Mouse (Mus musculus) cerebellum, adult 9-10 months (tissue): ENCODE data around the gene Mark3.
"Not testable (repeated sequence)": the region's sequence is repeated elsewhere in the genome, so short reads cannot be mapped to it uniquely, and the experiment has no call there.

Experiments used
- DNase-seq: peaks from one replicate; pipeline ENCODE4 v3.0.0; 2022

The Mark3 gene

DNA sequence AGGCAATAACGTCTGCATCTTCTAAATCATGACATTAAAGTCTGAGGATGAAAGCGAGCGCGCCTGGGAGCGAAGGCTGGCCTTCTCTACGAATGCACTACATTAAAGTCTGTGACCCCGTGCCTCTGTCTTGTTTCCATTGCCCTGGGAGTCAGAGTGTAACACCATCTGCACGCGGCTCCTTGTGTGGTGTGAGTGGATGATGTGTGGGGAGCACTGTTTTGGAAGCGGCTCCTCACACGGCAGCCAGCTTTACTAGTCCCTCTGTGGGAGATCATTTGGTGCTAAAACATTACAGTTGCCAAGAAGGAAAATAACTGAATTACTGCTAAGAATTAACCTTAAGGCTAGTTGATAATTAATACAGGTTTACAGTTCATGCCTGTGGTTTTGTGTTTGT, 81.4 kb downstream of the Mark3 start:
- no peak for DNase-seq

DNA sequence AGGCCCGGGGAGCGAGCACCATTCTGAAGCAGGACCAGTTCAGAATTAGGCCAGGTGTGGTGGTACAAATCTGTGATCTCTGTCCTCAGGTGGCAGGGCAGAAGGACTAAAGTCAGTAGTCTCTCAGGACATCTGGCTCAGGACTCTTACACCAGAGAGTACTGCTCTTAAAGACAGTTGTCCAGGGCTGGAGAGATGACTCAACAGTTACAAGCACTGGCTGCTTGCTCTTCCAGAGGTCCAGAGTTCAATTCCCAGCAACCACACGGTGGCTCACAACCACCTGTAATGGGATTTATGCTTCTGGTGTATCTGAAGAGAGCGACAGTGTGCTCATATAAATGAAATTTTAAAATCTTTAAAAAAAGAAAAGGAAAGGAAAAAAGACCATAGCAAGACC, 85.0 kb downstream of the Mark3 start:
- DNase-seq, result no peak

DNA sequence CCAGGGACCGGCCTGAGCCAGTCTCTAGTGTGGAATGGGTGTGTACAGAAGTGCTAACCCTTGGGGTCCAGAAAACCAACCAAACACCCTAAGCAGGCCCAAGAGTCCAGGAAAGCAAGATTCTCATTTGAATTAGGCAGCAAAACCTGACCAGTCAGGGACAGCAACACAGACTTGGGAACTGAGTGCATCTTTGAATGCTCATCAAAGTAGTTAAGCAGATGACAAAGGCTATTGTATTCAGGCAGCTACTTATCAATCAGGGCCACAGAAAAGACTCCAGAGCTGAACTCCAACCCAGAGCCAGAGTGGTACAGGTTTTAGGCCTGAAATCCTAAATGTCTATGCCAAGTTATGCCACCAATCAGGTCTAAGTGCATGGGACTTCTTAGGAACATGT, 86.3 kb downstream of the Mark3 start:
- no peak for DNase-seq

DNA sequence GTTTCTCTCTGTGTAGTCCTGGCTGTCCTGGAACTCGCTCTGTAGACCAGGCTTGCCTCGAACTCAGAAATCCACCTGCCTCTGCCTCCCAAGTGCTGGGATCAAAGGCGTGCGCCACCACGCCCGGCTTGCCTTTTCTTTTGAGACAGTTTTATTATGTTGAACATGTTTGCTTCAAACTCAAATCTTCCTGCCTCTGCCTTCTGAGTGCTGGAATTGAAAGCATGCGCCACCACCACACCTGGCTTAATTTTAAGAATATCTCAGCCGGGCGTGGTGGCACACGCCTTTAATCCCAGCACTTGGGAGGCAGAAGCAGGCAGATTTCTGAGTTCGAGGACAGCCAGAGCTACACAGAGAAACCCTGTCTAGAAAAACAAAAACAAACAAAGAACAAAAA, 87.2 kb downstream of the Mark3 start:
- DNase-seq, result not testable (repeated sequence)

DNA sequence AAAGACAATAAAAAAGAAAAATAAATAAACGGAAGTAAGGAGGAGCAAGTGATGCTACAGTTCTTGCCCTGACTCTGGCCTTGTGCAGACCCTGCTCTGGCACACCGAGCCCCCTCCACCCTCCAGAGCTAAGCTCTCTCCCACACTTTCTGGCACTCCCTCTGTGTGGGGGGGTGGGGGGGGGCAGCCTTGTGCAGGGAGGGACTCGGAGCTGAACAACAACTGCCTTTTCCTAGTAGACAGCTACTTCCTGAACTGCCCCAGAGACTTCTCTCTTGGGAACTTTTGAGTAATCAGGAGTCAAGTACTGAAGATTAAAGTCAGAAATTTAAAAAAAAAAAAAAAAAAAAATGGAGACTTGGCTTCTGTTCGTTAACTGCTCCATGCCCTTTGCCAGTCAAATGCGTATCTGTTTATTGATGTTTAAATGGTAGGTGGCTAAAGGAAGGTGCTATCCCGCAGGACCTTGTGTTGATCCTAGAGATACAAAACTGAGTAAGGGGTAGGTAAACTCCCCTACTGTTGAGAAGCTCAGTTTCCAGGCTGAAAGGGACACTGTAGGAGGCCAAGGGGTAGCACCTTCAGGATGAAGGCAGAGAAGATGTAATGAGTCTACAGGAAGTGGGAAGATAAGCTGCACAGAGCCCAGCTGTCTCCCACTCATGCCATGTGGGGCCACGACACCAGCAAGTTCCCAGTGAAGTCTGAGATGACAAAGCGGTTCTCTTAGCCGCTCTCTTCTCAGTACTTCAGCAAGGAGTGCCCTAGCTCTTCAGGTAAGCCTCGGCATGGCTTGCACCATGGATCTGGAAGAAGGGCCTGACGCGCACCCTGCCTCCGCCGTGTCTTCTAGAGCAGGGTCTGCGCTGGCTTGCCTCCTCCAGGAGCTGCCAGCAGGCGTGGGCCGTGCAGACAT, 89.2 kb downstream of the Mark3 start:
- DNase-seq, result no peak

DNA sequence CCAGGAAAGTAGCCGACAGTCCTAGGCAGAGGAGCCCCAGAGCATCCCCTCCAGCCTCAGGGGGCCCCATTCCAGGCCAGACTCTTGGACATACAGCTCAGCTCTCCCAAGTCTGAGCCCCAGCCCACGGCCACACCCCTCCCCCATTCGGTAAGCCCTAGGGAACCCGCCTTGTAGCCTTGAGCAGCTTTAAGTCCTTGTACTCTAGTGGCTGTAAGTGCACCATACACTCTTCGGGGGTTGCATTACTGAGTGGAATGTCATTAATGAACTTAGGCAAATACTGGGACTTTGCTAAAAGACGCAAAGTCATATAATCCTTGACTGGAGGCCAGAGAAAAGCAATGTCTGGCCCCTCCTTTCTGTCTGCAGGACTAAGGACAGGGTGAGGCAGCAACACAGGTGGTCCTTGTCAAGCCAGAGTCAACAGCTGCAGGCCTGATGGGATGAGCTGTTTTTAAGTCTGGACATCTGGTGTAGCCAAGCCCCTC, 89.9 kb downstream of the Mark3 start:
- DNase-seq, result peak; percentile 28

DNA sequence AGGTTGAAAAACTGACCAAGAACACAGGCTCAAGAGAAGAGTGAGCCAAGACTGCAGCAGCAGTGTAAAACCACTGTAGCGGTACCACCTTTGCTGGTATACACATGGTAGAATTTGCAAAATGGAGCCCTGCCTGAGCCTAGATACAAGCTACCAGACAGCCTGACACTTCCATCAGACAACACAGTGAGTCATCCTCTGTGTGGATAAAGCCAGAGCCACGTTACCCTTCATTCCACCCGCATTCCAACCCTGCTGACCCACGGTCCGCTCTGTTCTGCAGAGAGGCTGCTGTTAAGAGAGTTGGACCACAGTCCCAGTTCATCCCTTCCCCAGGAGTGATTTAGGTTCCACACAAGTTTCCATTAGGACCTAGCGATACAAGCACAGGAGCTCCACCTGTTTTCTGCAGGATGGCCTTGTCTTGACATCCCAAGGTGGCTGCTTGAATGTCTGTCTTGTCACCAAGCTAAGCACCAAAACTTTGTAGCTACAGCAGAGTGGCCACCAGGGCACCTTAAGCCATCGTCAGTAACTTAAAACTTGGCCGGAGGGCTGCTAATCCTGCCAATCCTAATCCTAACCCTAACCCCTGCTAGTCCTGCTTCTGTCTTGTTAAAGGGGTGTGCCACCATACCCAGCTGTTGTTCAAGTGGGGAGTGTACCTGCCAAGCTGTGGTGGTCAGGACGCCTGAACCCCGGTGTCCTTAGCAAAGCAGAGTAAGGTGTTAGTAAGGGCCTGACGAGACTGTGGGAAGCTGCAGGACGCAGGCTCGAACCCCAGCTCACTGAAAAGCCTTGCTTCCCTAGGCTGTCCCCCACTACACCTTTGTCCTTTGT, 90.9 kb downstream of the Mark3 start:
- DNase-seq, result peak; percentile 15

DNA sequence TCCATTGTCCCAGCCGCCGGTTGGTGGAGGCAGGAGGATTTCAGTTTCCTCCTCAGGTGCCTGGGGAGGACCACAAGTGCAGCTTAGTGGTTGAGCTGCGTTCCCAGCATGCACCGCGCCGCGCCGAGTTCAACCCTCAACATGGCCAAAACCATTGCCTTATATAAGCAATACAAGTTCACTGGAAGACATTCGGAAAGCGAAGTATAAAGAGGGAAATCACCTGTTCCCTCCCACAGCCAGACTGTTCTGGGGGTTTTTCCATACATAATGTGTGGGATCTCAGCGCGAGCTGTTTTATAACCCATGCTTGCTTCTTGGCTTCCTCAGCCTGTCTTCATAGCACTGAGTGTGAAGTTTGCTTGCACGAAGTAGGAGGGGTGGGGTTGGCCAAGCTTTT, 92.1 kb downstream of the Mark3 start:
- no peak for DNase-seq

DNA sequence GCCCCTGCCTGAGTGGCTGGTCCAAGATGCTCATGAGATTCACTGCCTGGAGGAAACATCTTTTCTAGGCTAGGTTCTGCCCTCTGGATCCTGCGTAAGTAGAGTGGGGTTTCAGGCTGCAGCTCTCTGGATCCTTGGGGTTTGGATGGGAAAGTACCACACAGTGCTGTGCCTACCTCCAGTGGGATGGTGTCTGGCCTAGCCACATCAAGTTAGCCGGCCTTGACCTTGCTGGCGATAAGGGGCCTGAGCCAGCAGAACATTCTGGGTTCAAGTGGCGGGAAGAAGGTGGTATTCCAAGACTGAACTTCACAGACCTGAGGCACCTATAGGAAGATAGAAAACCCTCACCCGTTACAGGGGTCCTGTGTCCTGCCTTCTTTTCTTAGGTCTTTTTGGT, 93.1 kb downstream of the Mark3 start:
- peak; percentile 39 for DNase-seq

DNA sequence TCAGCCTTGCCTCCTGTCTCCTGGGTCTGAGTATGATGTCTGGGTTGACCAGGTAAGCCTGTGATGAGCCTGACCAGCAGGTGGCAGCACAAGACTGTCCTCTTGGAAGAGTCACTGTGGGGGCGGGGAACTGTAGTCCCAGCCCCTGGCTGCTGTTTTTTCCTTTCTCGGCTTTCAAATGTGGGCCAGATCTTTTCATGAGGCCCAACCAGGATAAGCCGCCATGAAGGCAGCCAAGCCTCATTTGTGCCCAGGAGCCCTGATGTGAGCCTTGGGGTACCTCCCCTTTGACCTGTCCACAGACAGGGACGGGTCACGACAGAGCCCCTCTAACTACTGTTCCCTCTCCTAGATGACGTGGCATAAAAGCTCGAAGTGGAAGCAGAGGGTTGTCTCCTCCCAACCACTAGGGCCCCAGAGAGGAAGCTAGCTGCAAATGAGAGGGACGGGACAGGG, 94.2 kb downstream of the Mark3 start:
- DNase-seq, result peak; percentile 98

DNA sequence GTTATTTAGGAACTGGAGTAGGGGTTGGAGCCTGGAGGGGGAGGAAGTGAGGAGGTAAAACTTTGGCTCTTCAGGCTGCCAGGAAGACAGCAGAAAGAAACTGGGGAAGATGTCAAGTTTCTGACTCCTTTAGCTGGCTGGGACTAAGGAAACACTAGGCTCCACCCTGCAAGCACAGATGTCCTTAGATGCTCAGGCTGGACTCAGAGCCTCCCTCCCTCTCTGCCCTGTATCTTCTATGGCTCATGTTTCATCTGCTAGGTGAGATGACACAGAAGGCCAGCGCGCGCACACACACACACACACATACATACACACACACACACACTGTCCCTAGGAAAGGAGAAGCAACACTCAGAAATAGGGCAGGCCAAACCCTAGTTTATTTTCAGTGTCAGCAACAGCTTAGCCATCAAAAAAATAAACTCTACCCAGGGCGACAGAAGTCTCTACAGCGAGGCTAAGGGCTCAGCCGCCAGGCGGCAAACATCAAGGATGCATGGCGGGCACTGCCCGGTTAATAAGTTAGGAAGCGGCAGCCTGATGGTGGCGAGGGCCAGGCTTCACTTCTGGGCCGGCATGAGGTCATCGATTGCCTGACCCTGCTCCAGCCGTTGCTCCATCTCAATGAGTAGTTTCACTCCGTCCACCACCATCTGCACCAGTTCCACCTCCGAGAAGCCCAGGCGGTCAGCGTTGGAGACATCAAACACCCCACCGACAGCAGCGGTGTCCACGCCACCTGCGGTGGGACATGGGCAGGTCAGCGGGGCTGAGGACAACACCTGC, 94.9 kb downstream of the Mark3 start:
- peak; percentile 63 for DNase-seq

DNA sequence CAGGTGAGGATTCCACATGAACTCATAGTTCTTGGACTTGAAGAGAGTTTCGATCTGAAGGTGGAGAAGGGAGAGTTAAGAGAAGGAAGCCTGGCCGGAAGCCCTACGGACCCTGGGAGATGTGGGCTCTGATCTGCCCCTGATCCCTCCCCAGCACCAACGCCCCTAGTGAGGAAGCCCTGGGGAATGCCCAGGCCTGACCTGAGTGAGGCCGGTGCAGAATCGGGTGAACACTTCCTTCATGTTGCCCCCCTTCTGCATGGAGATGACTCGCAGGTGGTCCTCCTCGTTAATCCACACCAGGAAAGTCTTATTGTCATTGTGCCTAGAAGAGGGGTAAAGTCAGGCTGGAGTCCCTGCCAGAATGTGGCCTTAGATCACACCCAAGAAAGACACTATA, 95.6 kb downstream of the Mark3 start:
- no peak for DNase-seq

DNA sequence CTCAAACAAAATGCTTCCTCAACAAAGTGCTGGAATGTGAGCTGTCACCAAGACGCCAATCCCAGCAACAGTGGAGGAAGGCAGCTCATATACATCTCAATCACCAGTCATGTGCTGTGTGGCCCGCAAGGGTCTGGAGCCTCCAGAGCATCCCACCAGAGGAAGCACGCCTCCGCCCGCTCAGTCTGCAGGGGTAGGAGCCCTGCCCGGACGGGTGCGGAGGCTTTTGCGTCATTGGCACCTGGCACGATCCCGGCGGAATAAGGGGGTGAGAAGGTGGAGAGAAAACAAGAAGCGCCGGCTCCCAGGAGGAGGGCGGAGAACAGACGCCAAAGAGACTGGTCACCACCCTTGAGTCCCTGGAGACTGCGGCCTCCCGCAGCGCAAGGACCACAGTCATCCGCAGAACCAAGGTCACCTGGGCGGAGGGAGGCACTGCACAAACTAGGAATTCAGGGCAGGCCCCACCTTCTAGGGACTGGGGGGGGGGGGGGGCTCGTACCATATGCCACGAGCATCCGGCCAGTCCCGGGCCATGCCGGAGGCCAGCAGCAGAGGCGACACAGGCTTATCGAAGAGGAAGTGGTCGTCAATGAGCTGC, 96.1 kb downstream of the Mark3 start:
- DNase-seq, result peak; percentile 91

DNA sequence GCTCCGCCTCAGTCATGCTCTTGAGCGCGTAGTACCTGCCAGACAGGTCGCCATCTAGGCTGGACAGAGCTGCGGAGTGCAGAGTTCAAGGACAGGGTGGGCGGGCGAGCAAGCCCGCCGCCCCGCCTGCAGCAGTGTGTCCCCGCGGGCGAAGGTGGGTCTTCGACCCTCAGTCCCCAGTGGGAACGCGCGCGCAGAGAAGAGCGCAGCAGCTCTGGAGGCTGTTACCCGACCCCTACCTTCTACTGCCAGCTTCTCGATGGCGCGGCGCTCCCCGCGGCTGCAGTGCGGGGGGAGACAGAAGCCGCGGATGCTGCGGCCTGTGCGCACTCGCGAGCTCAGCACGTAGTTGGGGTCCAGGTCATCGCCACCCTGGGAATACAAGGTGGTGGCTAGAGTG, 96.7 kb downstream of the Mark3 start:
- DNase-seq, result no peak

DNA sequence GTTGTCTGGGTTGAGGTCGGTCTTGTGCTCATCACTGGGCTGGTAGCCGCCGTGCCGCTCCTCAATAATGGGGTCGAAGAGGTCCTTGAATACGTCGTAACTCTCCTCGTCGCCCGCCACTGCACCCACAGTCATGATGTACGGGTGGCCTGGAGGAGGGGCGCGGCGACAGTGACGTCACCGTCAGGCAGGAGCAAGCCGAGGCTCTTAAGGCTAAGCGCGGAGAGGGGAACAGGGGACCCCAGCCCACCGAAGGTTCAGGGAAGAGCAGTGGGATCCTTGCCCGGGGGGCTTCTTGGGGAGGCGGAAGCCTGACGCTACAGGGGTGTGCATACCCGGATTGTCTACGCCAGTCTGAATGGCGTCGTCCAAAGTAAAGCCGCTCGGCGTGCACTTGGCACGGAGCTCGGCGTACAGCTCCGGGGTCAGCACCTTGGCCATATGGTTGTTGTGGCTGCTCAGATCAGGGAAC, 97.1 kb downstream of the Mark3 start:
- peak; percentile 87 for DNase-seq

DNA sequence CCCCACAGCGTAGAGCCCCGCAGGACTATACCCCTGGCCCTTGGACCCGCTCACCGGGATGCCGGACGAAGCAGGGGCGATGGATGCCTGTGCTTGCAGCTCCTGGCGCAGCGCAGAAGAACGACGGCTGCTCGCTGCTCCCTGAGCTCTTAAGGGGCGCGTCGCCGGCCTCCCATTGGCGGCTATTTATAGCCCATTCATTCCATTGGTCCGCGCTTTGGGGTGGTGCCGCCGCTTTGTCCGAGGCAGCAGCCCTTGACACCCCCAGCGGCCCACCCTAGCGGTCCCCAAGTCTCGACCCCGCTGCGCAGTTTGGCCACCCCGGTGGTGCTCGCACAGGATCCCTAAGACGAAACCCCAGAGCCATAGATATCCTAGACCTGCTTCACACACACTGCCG, 97.9 kb downstream of the Mark3 start, which contains the start of gene Ckb:
Ckb (minus strand) TSS at position 163 of the 400 bp plus-strand sequence.
- DNase-seq, result peak; percentile 95

DNA sequence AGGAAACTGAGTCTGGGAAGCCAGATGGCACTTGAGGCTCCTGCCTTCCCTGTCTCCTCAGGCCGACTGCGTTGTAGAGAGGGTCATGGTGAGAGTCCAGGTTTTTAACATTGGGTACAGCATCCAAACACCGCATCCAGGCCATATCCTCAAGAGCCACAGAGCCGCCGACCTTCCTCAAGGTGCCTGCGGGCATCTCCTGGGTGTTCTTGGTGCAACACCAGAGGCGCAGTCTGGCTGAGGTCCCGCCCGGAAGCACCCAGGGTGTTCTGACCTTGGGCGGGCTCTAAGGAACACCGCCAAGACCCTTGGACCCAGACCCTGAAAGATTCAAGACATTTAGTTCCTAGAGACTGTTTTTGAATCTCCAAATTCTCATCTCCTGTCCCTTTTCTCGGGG, 98.3 kb downstream of the Mark3 start:
- no peak for DNase-seq

DNA sequence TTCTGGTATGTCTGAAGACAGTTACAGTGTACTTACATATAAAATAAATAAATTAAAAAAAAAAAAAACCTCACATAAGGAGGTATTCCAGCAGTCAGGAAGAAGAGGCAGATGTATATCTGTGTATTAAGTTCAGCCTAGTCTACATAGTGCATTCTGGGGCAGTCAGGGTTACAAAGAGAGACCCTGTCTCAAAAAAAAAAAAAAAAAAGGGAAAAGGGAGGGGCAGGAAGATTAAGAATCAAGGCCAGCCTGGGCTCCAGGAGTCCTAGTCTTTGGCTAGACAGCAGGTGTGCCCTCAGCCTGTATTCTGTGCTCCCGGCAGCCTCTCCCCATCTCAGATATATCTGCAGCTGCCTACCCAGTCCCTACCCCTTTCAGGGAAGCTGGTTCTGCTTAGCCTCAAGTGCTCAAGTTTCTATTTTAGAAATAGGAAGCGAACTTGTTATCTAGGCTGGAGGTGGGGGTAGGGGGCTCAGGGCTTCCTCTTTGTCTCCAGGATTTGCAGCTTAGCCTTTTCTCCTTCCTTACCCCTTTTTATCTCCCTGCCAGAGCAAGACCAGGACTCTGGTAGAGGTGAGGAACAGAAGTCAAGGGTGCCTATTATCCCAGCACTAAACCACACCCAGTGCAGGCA, 100.6 kb downstream of the Mark3 start:
- DNase-seq, result no peak

DNA sequence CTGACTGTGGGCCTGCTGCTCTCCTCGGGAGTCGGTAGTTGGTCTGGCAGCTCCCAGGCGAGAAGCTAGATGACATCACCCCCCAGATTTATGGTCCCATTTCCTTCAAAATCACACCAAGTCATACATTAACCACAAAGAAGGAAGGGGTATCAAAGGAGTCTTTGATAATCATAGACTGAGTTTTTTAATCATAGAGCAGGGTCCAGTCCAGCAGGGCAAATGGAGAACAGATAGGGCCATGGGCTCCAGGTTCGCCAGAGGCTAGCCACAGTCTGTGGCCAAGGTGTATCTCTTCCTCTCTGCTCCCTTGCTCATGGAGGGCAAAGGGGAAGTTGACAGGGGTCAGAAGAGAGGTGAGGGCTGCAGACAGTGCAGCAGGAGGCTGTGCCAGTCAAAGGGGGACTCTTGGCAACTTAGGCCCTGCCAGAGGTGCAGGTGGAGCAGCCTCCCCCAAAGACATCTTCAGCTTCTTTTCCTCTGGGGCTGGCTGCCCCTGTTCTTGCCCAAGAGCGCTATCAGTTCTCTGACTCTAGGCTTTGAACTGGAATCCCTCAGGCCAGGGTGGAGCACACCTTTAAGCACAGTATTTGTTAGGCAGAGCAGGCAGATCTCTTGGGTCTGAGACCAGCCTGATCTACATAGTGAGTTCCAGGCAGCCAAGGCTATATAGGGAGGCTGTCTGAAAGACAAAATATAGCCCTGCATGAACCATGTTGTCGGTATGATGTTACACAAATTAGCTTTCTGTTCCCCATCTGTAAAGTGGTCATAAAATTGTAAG, 101.7 kb downstream of the Mark3 start:
- DNase-seq, result no peak

DNA sequence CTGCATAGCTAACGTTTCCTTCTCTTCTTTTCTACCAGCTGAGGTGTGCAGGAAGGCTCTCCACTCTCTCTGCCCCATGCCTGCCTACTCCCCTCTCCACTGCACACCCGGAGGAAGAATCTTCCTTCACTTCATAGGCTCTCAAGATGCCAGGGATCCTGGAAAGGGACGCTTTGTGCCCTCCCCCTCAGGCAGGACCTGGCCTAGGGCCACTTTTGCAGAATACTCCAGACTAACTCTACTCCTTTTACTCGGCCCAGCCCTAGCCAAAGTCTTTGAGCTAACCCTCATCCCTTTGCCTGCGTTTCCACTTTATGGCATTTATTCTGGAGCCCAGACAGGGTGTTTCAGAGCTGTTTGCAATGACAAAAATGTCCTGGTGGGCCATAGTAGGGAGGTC, 103.1 kb downstream of the Mark3 start:
- peak; percentile 72 for DNase-seq
